Comparison of ENCODE assay signal across 16 mouse cellular contexts in genomic region chr3:87196637-87197036, GRCm38 (mm10). TPM values are rescaled to one million over a fixed set of nuclear protein-coding genes. Genes with fewer than 3 reads are reported as not detected.
DNase-seq lines count a peak whose midpoint lies in the region; ATAC-seq and TF ChIP-seq lines count a peak whose summit lies in the region.
"Had no signal": no experiment of that assay in that cellular context is flagged by ENCODE, and none has a peak within 500 bp of the region (broad histone marks: within the 10 kb centered on the region; RNA-seq: fewer than 3 reads in every experiment).

No protein-coding gene starts in this region.

- no peaks in the 10 kb centered on the region for H3K4me1 ChIP-seq in hindbrain, postnatal 0 days (ENCODE audit: insufficient read depth, low read length)
- no peaks in the 10 kb centered on the region for H3K4me1 ChIP-seq in hindbrain, embryonic 12.5 days
- 0 out of 2 replicates have a peak, but pooled peaks cover 2% of the 10 kb centered on the region for H3K4me1 ChIP-seq in lung, embryonic 14.5 days (ENCODE audit: insufficient read depth)
- H3K4me1 ChIP-seq in ES-Bruce4 (ENCODE audit: control insufficient read depth, insufficient read depth, low read length) = peaks cover 6% of the 10 kb centered on the region
- H3K4me1 ChIP-seq: embryonic facial prominence, embryonic 13.5 days; midbrain, embryonic 12.5 days; stomach, embryonic 15.5 days had no signal

- H3K27me3 ChIP-seq in hindbrain, postnatal 0 days (ENCODE audit: insufficient read depth, low read length) = no peaks in the 10 kb centered on the region
- no peaks in the 10 kb centered on the region for H3K27me3 ChIP-seq in hindbrain, embryonic 12.5 days
- no peaks in the 10 kb centered on the region for H3K27me3 ChIP-seq in lung, embryonic 14.5 days (ENCODE audit: insufficient read depth, low read length)
- no peaks in the 10 kb centered on the region for H3K27me3 ChIP-seq in ES-Bruce4 (ENCODE audit: control insufficient read depth, insufficient read depth, low read length, poor library complexity, severe bottlenecking)
- H3K27me3 ChIP-seq: embryonic facial prominence, embryonic 13.5 days; midbrain, embryonic 12.5 days; stomach, embryonic 15.5 days had no signal

- ATAC-seq in hindbrain, postnatal 0 days = peak; percentile 51
- no peak for ATAC-seq in hindbrain, embryonic 12.5 days (ENCODE audit: low FRiP score)
- peak; percentile 90; the same call in 1 of the 2 replicates for ATAC-seq in lung, embryonic 14.5 days (ENCODE audit: insufficient read depth)

- TF ChIP-seq CTCF in hindbrain, postnatal 0 days (IDR thresholded peaks at IDR 0.05; ENCODE audit: low read depth) = no peak
- no peak for TF ChIP-seq CTCF in lung, embryonic 14.5 days (IDR thresholded peaks at IDR 0.05; ENCODE audit: low read depth)
- TF ChIP-seq CTCF in ES-Bruce4 (IDR thresholded peaks at IDR 0.05; ENCODE audit: low read depth, low read length) = no peak
- TF ChIP-seq CTCF in brain, embryonic 14.5 days (IDR thresholded peaks at IDR 0.05; ENCODE audit: borderline replicate concordance, extremely low read depth, insufficient read depth, insufficient read length) = no peak

- no peak overlapping the region for H3K4me3 ChIP-seq in hindbrain, postnatal 0 days (ENCODE audit: low read length)
- no peak overlapping the region for H3K4me3 ChIP-seq in hindbrain, embryonic 12.5 days
- no peak overlapping the region for H3K4me3 ChIP-seq in lung, embryonic 14.5 days (ENCODE audit: low read depth, low read length)
- peak overlapping the region; percentile 21 for H3K4me3 ChIP-seq in ES-Bruce4 (ENCODE audit: low read depth, low read length)
- H3K4me3 ChIP-seq: embryonic facial prominence, embryonic 13.5 days; midbrain, embryonic 12.5 days; stomach, embryonic 15.5 days had no signal

- H3K27ac ChIP-seq in hindbrain, postnatal 0 days = no peak overlapping the region
- H3K27ac ChIP-seq in hindbrain, embryonic 12.5 days = no peak overlapping the region
- H3K27ac ChIP-seq in lung, embryonic 14.5 days (ENCODE audit: low read depth) = no peak overlapping the region
- H3K27ac ChIP-seq in ES-Bruce4 (ENCODE audit: insufficient read depth, low read length) = no peak overlapping the region
- H3K27ac ChIP-seq: embryonic facial prominence, embryonic 13.5 days; midbrain, embryonic 12.5 days; stomach, embryonic 15.5 days had no signal

- H3K36me3 ChIP-seq in hindbrain, postnatal 0 days (ENCODE audit: insufficient read depth, low read length) = no peaks in the 10 kb centered on the region
- H3K36me3 ChIP-seq in hindbrain, embryonic 12.5 days = no peaks in the 10 kb centered on the region
- no peaks in the 10 kb centered on the region for H3K36me3 ChIP-seq in lung, embryonic 14.5 days (ENCODE audit: insufficient read depth)
- H3K36me3 ChIP-seq in ES-Bruce4 (ENCODE audit: control insufficient read depth, insufficient read depth, low read length, poor library complexity, severe bottlenecking) = no peaks in the 10 kb centered on the region
- H3K36me3 ChIP-seq: embryonic facial prominence, embryonic 13.5 days; midbrain, embryonic 12.5 days; stomach, embryonic 15.5 days had no signal

- H3K4me2 ChIP-seq in hindbrain, postnatal 0 days (ENCODE audit: low read depth, low read length) = no peak overlapping the region
- no peak overlapping the region for H3K4me2 ChIP-seq in hindbrain, embryonic 12.5 days (replicated peaks)
- H3K4me2 ChIP-seq in lung, embryonic 14.5 days = no peak overlapping the region
- H3K4me2 ChIP-seq: embryonic facial prominence, embryonic 13.5 days; midbrain, embryonic 12.5 days; stomach, embryonic 15.5 days had no signal

- H3K9ac ChIP-seq in hindbrain, postnatal 0 days (replicated peaks; ENCODE audit: low read length) = no peak overlapping the region
- H3K9ac ChIP-seq in hindbrain, embryonic 12.5 days = no peak overlapping the region
- no peak overlapping the region for H3K9ac ChIP-seq in lung, embryonic 14.5 days
- H3K9ac ChIP-seq in ES-Bruce4 (ENCODE audit: low read depth, poor library complexity, severe bottlenecking) = no peak overlapping the region
- H3K9ac ChIP-seq: embryonic facial prominence, embryonic 13.5 days; midbrain, embryonic 12.5 days; stomach, embryonic 15.5 days had no signal

- 25% methylated on average over 6 of the region's 6 CpGs for WGBS in hindbrain, postnatal 0 days
- 43% methylated on average over 6 of the region's 6 CpGs for WGBS in hindbrain, embryonic 12.5 days
- 13% methylated on average over 6 of the region's 6 CpGs for WGBS in lung, embryonic 14.5 days

- no peak for TF ChIP-seq EP300 in ES-Bruce4 (IDR thresholded peaks at IDR 0.05; ENCODE audit: insufficient read depth, low read depth, low read length)

- H3K9me3 ChIP-seq in hindbrain, postnatal 0 days (ENCODE audit: low read length) = no peaks in the 10 kb centered on the region
- no peaks in the 10 kb centered on the region for H3K9me3 ChIP-seq in hindbrain, embryonic 12.5 days (replicated peaks)
- no peaks in the 10 kb centered on the region for H3K9me3 ChIP-seq in lung, embryonic 14.5 days (ENCODE audit: low read depth, low read length)
- H3K9me3 ChIP-seq in ES-Bruce4 (replicated peaks; ENCODE audit: control insufficient read depth, insufficient read depth, low read length, poor library complexity, severe bottlenecking) = no peaks in the 10 kb centered on the region
- H3K9me3 ChIP-seq: embryonic facial prominence, embryonic 13.5 days; midbrain, embryonic 12.5 days; stomach, embryonic 15.5 days had no signal

- TF ChIP-seq POLR2A in ES-Bruce4 (IDR thresholded peaks at IDR 0.05; ENCODE audit: insufficient read depth, low read length) = no peak
- TF ChIP-seq POLR2A in brain, embryonic 14.5 days (IDR thresholded peaks at IDR 0.05; ENCODE audit: borderline replicate concordance, extremely low read depth, insufficient read depth, insufficient read length, poor library complexity, severe bottlenecking) = no peak

- peak; percentile 37 for DNase-seq in hindbrain, postnatal 0 days (ENCODE audit: low spot score)
- DNase-seq in lung, embryonic 14.5 days = peak; percentile 83
- DNase-seq in lung, postnatal 36 days = no peak
- peak; percentile 30 for DNase-seq in brain, embryonic 14.5 days (ENCODE audit: low read depth)
- no peak for DNase-seq in gastrocnemius, adult 18-20 months (ENCODE audit: low spot score)
- DNase-seq: cerebellum, adult 9-11 months; gastrocnemius, postnatal 36 days; layer of hippocampus, postnatal 36 days; liver; right cerebral cortex, adult 18-20 months; thymus, adult 2 months had no signal

RNA-seq across cellular contexts. Expression of gene Kirrel, which starts 22.1 kb away (rescaled TPM):
- total RNA-seq in hindbrain, postnatal 0 days (2014; rRNA removed) = 7.2 and 11.3 TPM in 2 replicates
- 2.9 and 3.2 TPM in 2 replicates for polyA plus RNA-seq in hindbrain, postnatal 0 days (2015; fragmentation: Nextera tagmentation; extraction: Ambion mirVana)
- polyA plus RNA-seq in hindbrain, embryonic 12.5 days (2016; fragmentation: Nextera tagmentation; extraction: Ambion mirVana) = 17.3 and 17.7 TPM in 2 replicates
- 12.7 and 12.8 TPM in 2 replicates for polyA plus RNA-seq in lung, embryonic 14.5 days (2014; fragmentation: Nextera tagmentation; extraction: Ambion mirVana)
- polyA plus RNA-seq in ES-Bruce4 (2011; ENCODE audit: insufficient read depth, insufficient read length, low read depth, missing spikeins) = 38.3 and 39.9 TPM in 2 replicates
- polyA plus RNA-seq in brain, embryonic 14.5 days (2012; rRNA removed) = 19.3 and 22.9 TPM in 2 replicates
- 1 to 10 TPM; 2.7 to 4.9 TPM for total RNA-seq in gastrocnemius, adult 18-20 months (2021)

Comparison
In these comparisons a context has a peak if more than half of its experiments do, and no peak if none do; other contexts are left out.
1. DNase-seq: peak in hindbrain, postnatal 0 days (single experiment), lung, embryonic 14.5 days (single experiment) and brain, embryonic 14.5 days (single experiment); none in lung, postnatal 36 days (single experiment) and gastrocnemius, adult 18-20 months (single experiment).